8 mouse cellular contexts compared by ENCODE assay signal in the genomic region with DNA sequence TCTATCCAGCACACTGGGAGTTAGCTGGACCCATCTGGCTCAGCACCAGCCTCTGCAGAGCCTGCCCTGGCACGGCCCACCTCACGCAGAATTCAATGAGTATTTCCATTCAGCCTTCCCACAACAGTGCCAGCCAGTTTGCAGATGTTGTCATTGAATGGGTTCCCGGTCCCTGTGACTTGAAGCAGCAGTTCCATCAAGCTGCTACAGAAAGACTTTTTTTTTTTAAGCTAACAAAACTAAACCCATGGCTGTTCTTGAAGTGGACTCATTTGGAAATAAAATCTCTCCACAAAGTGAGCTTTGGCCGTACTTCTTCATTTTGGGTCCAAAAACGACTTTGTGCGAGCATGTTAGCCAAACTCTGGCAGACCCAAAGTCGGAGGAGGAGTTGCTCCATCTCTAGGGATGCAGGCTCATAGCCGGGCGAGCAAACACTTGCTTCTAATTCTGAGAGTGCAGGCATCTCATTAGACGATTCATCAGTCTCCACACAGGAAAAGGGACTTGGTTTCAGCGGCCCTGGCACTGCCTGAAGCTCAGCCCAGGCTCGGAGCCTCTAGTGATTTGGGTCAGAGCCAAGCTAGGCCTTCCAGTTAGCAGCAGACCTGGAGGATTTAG.
A peak's percentile ranks its signal among the peaks of the same experiment; 100 is the strongest.
DNase-seq lines count a peak whose midpoint lies in the region; ATAC-seq and TF ChIP-seq lines count a peak whose summit lies in the region.

No protein-coding gene starts in this region.

- 30% methylated on average over 12 of the region's 12 CpGs for WGBS in forebrain, embryonic 15.5 days
- WGBS in forebrain, embryonic 10.5 days: 90% methylated on average over 12 of the region's 12 CpGs
- WGBS in cerebellum, adult 2 months: 10% methylated on average over 12 of the region's 12 CpGs

- peak overlapping the region; percentile 73 for H3K27ac ChIP-seq in forebrain, embryonic 15.5 days (replicated peaks)
- no peak overlapping the region for H3K27ac ChIP-seq in forebrain, embryonic 10.5 days
- no peak overlapping the region for H3K27ac ChIP-seq in cerebellum, adult 2 months (ENCODE audit: insufficient read depth, low read length)

- H3K9ac ChIP-seq in forebrain, embryonic 15.5 days (replicated peaks): no peak overlapping the region

- DNase-seq in forebrain, embryonic 10.5 days (ENCODE audit: extremely low spot score, low spot score): no peak
- DNase-seq in cerebellum, adult 2 months: peak; percentile 15 to 33
- DNase-seq in heart, adult 9 months (ENCODE audit: low spot score in 2 of 2): peak; percentile 12 to 37
- peak; percentile 49 to 60 for DNase-seq in left cerebral cortex, postnatal 36 days (ENCODE audit: low spot score in 2 of 2)
- DNase-seq in retina, postnatal 1 day: no peak
- no peak for DNase-seq in c-Kit-positive CD71-positive TER-119-positive erythroid progenitor cells, embryonic 14.5 days (ENCODE audit: low spot score)
- no peak for DNase-seq in testis, postnatal 10 days (ENCODE audit: low spot score)

- no peaks in the 10 kb centered on the region for H3K27me3 ChIP-seq in forebrain, embryonic 15.5 days
- no peaks in the 10 kb centered on the region for H3K27me3 ChIP-seq in forebrain, embryonic 10.5 days (ENCODE audit: poor library complexity, severe bottlenecking)
- no peaks in the 10 kb centered on the region for H3K27me3 ChIP-seq in cerebellum, adult 2 months (ENCODE audit: control insufficient read depth, insufficient read depth, low read length)

- intact Hi-C loops in left cerebral cortex, postnatal 36 days (cut with DNase I): no loop called here

- no peaks in the 10 kb centered on the region for H3K9me3 ChIP-seq in forebrain, embryonic 15.5 days
- H3K9me3 ChIP-seq in forebrain, embryonic 10.5 days: no peaks in the 10 kb centered on the region

- TF ChIP-seq POLR2A in cerebellum, adult 2 months (IDR thresholded peaks at IDR 0.05; ENCODE audit: borderline replicate concordance, insufficient read depth, low read length): no peak

- no peaks in the 10 kb centered on the region for H3K36me3 ChIP-seq in forebrain, embryonic 15.5 days
- H3K36me3 ChIP-seq in forebrain, embryonic 10.5 days (replicated peaks): no peaks in the 10 kb centered on the region

- no peak for TF ChIP-seq CTCF in cerebellum, adult 2 months (IDR thresholded peaks at IDR 0.05; ENCODE audit: borderline replicate concordance, insufficient read depth, low read depth, low read length)

- peaks cover 14% of the 10 kb centered on the region for H3K4me1 ChIP-seq in forebrain, embryonic 15.5 days
- 0 out of 2 replicates have a peak, but pooled peaks cover 4% of the 10 kb centered on the region for H3K4me1 ChIP-seq in forebrain, embryonic 10.5 days
- no peaks in the 10 kb centered on the region for H3K4me1 ChIP-seq in cerebellum, adult 2 months (ENCODE audit: control insufficient read depth, insufficient read depth, low read length)

- ATAC-seq in forebrain, embryonic 15.5 days (replicated peaks): peak; percentile 92

- H3K4me2 ChIP-seq in forebrain, embryonic 15.5 days (replicated peaks): 0 out of 2 replicates have a peak overlapping the region, but pooled peaks have one; percentile 3

- no peak overlapping the region for H3K4me3 ChIP-seq in forebrain, embryonic 15.5 days
- no peak overlapping the region for H3K4me3 ChIP-seq in forebrain, embryonic 10.5 days
- H3K4me3 ChIP-seq in cerebellum, adult 2 months (replicated peaks; ENCODE audit: insufficient read depth, low read depth, low read length): no peak overlapping the region

Comparison
In these comparisons a context has a peak if more than half of its experiments do, and no peak if none do; other contexts are left out.
1. DNase-seq: peak in cerebellum, adult 2 months (2 of 2), heart, adult 9 months (2 of 2) and left cerebral cortex, postnatal 36 days (2 of 2); none in forebrain, embryonic 10.5 days (single experiment), retina, postnatal 1 day (single experiment), c-Kit-positive CD71-positive TER-119-positive erythroid progenitor cells, embryonic 14.5 days (single experiment) and testis, postnatal 10 days (single experiment).